Mouse (Mus musculus) CH12F3 (cell line): ENCODE data around the gene Bcas3.
"Not testable (repeated sequence)": the region's sequence is repeated elsewhere in the genome, so short reads cannot be mapped to it uniquely, and the experiment has no call there.

Experiments
- in situ Hi-C: fragments of 300-500 bp; cut with MboI; formaldehyde crosslinking; loops from 2 replicates; pipeline ENCODE4 v1.14.3; 2020; ENCODE audit warnings: low sequenced_read_pairs

Gene Bcas3

DNA sequence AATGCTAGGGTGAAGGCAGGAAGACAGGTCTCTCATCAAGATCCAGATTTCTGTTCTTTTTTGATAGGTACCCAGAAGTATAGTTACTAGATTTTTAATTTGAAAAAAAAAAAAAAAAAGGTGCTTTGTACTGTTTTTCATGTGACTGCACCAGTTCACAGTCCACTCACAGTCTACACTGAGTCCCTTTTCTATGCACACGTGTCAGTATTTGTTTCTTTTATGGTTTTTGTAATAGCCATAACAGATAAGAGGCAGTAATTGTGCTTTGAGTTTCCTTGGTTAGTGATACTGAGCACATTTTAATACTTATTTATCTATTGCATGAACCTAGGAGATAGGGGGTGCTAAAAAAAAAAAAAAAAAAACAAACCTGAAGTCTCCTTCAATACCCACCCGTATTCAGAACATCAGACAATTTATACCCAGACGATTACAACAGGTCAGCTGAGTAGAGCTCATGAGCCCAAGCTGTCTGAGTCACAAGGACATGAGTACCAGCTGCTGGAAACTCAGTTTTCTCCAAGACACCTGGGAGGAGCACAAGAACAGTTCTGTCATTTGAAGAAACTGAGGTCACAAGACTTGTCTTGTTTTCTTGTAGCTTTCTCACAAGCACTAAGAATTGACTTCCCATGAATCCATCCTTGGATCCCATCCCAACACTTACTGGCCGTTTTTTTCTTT lies 351.2 kb downstream of the Bcas3 start:
- in situ Hi-C loops, result no loop called here

- in situ Hi-C loops, result no loop called here
Observed at GRCm38 (mm10) chr11:85706630-85707029, 353.7 kb downstream of the Bcas3 start.

DNA sequence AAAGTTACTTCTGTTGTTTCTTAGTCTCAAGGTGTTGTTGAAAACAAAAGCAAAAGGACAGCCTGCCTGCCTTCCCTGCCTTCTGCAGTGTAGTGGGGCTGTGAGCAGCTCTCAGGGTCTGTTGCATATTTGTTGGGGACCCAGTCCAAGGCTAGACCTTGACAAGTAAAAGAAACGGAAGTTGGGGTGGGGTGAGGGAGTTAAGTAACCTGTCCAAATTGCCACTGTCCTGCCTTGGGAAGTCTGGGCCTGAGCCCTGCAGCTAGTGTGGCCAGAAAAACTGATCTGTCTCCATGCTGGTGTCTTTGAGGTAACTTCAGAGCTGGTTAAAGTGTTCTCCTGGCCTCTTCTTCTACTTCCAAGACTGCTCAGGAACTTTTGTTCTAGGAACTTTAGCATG lies 354.5 kb downstream of the Bcas3 start:
- in situ Hi-C loops, result no loop called here

- in situ Hi-C loops, result no loop called here
Observed at GRCm38 (mm10) chr11:85709147-85709546, 356.2 kb downstream of the Bcas3 start.

GRCm38 (mm10) chr11:85710155-85710554 lies 357.2 kb downstream of the Bcas3 start:
- in situ Hi-C loops, result no loop called here

- in situ Hi-C loops, result no loop called here
Observed at GRCm38 (mm10) chr11:85712026-85712804, 359.2 kb downstream of the Bcas3 start.

DNA sequence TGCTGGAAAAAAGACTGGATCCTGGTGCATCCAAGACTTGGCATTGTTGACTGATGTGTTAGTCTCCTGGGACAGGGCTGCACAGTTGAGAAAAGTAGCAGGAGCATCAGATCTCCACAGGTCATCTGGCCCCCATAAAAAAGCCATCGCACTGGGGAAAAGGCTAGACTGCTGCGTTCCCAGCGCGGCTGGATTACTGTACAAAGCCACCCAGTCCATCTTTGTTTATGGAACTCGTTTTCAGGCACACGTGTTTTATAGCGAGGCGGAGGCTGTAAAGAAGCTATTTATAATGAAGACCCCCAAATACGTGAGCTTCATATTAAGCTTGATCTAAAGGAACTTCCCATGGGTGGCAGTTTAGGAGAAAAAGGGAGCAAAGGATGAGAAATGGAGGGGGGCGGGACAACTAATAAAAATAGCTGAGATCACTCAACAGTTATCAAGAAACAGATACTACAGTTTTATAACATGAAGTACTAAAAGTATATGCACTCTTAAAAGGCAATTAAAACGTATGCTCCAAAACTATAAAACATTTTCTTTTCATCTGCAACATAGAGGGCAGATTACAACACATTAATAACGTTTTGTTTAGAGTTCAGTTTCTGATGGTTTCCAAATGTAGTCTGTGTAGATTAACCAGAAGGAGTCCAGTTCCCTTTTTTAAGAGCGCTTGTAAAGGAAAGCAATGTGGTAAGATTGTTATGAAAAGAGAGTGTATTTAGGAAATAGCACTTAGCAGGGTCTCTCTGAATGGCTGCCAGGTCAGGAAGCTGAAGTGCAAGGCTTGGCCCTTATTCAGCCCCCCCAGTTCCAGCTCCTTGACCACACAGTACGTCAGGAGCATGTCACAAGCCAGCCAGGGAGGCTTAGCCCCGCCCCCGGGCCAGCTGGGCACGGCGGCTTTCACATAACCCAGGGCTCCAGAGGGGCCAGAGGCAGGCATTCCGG lies 360.2 kb downstream of the Bcas3 start:
- in situ Hi-C loops, result no loop called here

DNA sequence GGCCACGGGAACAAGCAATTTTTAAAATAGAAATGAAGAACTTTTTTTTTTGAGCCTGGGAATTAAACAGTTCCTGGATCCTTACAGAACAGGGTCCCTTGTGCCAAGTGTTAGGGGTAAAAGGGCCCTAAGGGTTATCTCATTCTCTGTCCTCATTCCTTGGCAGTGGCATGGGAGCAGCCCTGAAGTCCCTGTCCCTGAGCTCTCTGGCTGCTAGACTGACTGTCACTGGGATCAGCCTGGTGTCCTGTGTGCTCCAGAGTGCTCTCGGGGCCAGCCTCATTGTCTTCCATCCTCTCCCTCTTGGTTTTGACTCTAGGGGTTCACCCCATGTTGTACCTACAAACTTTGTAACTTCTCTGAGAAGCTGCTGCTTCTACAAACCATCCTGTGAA lies 360.8 kb downstream of the Bcas3 start:
- in situ Hi-C loops, result no loop called here

DNA sequence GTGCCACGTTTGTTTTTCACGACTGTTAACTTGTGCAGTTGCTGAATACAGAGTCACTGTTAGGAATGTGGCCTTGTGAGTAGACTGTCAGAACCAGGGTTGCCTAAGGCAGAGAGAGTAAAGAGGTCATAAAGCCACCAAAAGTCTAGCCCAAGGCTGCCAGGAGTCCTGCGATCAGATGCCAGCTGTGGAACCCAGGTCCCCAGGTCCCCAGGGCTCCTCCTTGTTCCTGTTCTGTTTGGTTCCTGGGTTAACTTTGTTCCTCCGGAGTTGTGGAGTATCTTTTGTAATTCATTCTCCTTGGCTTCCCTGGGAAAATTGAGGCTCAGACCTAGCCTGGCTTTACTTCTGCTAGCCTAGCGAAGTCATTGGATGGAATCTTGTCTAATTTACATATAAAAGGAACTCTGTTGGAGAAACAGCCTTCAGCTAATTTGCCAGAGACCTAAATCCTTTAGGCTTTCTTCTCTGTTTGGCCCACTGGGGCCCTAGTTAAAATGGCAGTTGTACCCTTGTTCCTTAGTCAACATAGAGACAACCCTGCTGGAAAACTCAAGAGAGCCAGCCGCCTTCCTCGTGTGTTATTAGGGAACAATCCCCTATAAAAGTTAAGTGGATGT lies 361.5 kb downstream of the Bcas3 start:
- in situ Hi-C loops, result no loop called here

GRCm38 (mm10) chr11:85716730-85717129 lies 363.8 kb downstream of the Bcas3 start:
- in situ Hi-C loops, result not testable (repeated sequence)

- in situ Hi-C loops, result no loop called here
Observed at GRCm38 (mm10) chr11:85719091-85719490, 366.1 kb downstream of the Bcas3 start.

GRCm38 (mm10) chr11:85719766-85720165 lies 366.8 kb downstream of the Bcas3 start:
- in situ Hi-C loops, result no loop called here

GRCm38 (mm10) chr11:85720269-85720773 lies 367.4 kb downstream of the Bcas3 start:
- in situ Hi-C loops, result no loop called here

DNA sequence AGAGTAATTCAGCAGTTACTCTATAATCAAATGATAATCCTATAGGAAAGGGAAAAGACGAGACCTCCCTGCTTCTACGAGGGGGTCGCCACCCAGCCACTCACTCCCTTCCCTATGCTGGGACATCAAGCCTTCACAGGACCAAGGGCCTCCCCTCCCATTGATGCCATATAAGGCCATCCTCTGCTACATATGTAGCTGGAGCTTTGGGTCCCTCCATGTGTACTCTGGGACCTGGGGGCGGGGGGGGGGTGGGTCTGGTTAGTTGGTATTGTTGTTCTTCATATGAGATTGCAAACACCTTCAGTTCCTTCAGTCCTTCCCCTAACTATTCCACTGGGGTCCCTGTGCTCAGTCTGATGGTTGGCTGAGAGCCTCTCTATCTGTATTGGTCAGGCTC lies 369.0 kb downstream of the Bcas3 start:
- in situ Hi-C loops, result no loop called here

DNA sequence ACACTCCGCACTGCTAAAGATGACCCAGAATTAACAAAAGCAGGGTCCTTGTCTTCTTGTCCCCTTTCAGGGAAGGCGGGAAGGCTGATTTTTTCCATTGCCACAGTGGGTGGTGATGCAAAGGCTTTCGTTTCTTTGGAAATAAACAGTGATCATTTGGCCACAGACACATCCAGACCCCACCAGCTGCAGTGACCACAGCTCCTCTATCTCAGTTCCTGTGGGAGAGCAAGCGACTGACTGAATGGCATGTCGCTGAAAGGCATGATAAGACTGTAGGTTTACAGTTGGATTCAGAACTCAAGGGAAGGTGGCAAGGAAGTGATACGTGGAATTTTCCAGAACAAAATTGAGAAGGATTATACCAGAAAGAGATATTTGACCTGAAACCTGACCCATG lies 371.2 kb downstream of the Bcas3 start:
- in situ Hi-C loops, result no loop called here

- in situ Hi-C loops, result no loop called here
Observed at GRCm38 (mm10) chr11:85729725-85730124, 376.8 kb downstream of the Bcas3 start.

DNA sequence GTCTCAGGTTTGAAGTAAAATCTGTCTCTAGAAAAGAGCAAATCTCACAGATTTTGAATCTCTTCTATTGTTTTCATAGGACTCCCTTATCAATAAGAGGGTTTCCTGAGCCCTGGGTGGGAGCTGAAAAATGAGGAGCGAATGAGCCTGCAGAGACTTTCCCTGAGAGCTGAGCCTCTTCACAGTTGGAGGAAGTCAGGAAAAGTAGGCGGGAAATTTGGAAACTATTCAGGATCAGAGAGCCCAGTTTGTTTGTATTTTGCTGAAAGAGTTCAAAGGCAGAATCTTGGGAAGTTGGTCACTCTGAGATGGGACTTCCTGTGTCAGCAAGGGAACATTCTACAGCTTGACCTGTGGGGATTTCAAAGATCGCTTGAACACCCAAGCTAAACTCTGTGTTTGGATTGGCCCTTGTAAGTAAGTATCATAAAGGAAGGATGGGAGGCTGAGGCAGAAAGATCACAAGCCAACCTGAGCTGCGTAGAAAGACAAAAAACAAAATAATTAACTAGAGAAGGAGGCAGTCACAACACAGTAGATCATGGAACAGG lies 379.6 kb downstream of the Bcas3 start:
- in situ Hi-C loops, result no loop called here

- in situ Hi-C loops, result no loop called here
Observed at GRCm38 (mm10) chr11:85733577-85733976, 380.6 kb downstream of the Bcas3 start.

DNA sequence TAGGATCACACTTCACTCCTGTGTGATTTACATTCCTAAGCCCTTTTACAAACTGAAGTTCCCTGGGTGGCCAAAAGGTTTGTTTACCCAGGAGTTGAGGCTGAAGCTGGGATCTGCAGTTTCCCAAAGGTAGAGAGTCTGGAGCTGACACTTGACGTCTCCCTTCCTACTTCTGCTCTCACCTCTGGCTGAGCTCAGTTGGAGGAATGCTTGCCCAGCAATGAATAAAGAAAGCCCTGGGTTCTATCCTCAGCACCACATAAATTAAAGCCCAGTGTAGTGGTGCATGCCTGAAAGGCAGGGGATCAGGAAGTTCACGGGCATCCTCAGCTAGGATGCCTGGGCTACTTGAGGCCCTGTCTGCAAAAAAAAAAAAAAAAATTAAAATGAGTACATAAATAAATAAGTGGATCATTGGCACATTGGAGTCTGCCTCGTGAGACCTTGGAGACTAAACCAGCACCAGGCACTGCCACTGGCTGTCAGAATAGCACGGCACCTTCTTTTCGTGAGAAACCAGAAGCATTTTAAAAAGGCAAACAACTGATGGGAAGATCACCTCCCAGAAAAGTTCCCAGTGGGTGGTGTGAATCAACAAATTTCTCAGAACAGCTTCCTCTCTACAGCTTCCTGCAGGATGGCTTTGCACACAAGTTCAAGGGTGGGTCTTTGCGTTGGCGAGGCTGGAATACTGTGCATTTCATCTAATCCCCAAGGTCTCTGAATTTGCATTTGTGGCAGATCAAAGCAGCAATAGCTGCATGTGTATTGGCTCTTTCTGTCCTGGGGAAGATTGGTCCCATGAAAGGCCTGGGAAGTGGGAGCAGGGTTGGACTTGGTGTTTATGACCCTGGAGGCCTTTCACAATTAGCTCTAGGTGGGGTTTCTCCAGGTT lies 381.6 kb downstream of the Bcas3 start:
- in situ Hi-C loops, result no loop called here
